10 mouse cellular contexts compared by ENCODE assay signal in the genomic region with DNA sequence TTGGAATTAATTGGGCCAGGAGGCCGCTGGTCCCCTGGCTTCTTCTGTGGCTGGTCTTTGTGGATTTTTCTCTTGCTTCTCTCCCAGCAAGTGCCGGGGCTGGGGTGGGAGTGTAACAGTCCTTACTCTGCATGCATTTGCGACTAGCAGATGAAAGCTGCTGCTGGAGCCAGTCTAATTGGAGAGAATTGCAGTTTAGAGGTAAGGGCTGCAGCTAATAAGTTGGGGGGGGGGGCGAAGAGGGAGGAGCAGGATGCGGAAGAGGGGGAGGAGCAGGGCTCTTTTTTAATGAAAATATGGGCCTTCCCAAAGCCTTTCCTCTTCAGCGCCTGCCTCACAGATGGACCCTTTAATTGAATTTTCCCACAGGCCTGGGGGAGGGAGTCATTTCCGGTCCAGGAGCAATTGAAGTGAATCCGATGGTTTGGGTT.
A peak's percentile ranks its signal among the peaks of the same experiment; 100 is the strongest.
DNase-seq lines count a peak whose midpoint lies in the region; ATAC-seq lines count a peak whose summit lies in the region.
"Had no signal": no experiment of that assay in that cellular context is flagged by ENCODE, and none has a peak within 500 bp of the region (broad histone marks: within the 10 kb centered on the region; RNA-seq: fewer than 3 reads in every experiment).

No protein-coding gene starts in this region.

- H3K27me3 ChIP-seq in kidney, embryonic 16.5 days (ENCODE audit: insufficient read depth, low read length), result no peaks in the 10 kb centered on the region
- no peaks in the 10 kb centered on the region for H3K27me3 ChIP-seq in embryonic facial prominence, embryonic 14.5 days (replicated peaks; ENCODE audit: control insufficient read depth, insufficient read depth, low read length)
- H3K27me3 ChIP-seq in hindbrain, embryonic 16.5 days (replicated peaks; ENCODE audit: control insufficient read depth, insufficient read depth, low read length), result no peaks in the 10 kb centered on the region
- no peaks in the 10 kb centered on the region for H3K27me3 ChIP-seq in neural tube, embryonic 13.5 days
- H3K27me3 ChIP-seq: embryonic facial prominence, embryonic 15.5 days had no signal

- peak; percentile 27; the same call in 1 of the 2 replicates for ATAC-seq in kidney, embryonic 16.5 days (ENCODE audit: low FRiP score, low TSS enrichment)
- ATAC-seq in embryonic facial prominence, embryonic 14.5 days (ENCODE audit: low read depth), result no peak
- peak; percentile 63; the same call in 1 of the 2 replicates for ATAC-seq in hindbrain, embryonic 16.5 days
- peak; percentile 73; the same call in 1 of the 2 replicates for ATAC-seq in neural tube, embryonic 13.5 days (ENCODE audit: low read depth)
- ATAC-seq in megakaryocyte, adult 5-6 weeks (ENCODE audit: poor library complexity, severe bottlenecking), result no peak

- H3K4me1 ChIP-seq in kidney, embryonic 16.5 days (ENCODE audit: insufficient read depth, low read length), result peaks cover 31% of the 10 kb centered on the region
- 0 out of 2 replicates have a peak, but pooled peaks cover 5% of the 10 kb centered on the region for H3K4me1 ChIP-seq in embryonic facial prominence, embryonic 14.5 days (ENCODE audit: control insufficient read depth, insufficient read depth, low read length)
- H3K4me1 ChIP-seq in hindbrain, embryonic 16.5 days (ENCODE audit: control insufficient read depth, insufficient read depth, low read depth, low read length), result 0 out of 2 replicates have a peak, but pooled peaks cover under 1% of the 10 kb centered on the region
- H3K4me1 ChIP-seq in neural tube, embryonic 13.5 days (replicated peaks), result peaks cover 17% of the 10 kb centered on the region

- DNase-seq in kidney, adult 11 months, result no peak
- DNase-seq in embryonic facial prominence, embryonic 14.5 days (ENCODE audit: low spot score), result peak; percentile 41
- no peak for DNase-seq in heart, adult 9 months (ENCODE audit: low spot score in 2 of 2)
- no peak for DNase-seq in B cell, adult 2 months

- no peak overlapping the region; the same call in 1 of the 2 replicates for H3K4me2 ChIP-seq in kidney, embryonic 16.5 days (replicated peaks; ENCODE audit: low read depth, low read length)
- H3K4me2 ChIP-seq in embryonic facial prominence, embryonic 14.5 days (ENCODE audit: low read depth, low read length), result no peak overlapping the region
- H3K4me2 ChIP-seq in hindbrain, embryonic 16.5 days (ENCODE audit: low read length), result no peak overlapping the region
- H3K4me2 ChIP-seq in neural tube, embryonic 13.5 days, result 0 out of 2 replicates have a peak overlapping the region, but pooled peaks have one; percentile 16
- H3K4me2 ChIP-seq: embryonic facial prominence, embryonic 15.5 days had no signal

- H3K27ac ChIP-seq in kidney, embryonic 16.5 days (ENCODE audit: low read length), result peak overlapping the region; percentile 48; the same call in 1 of the 2 replicates
- H3K27ac ChIP-seq in embryonic facial prominence, embryonic 14.5 days (replicated peaks; ENCODE audit: low read depth, low read length), result no peak overlapping the region
- no peak overlapping the region for H3K27ac ChIP-seq in hindbrain, embryonic 16.5 days (ENCODE audit: low read depth, low read length)
- peak overlapping the region; percentile 79 for H3K27ac ChIP-seq in neural tube, embryonic 13.5 days (replicated peaks)
- H3K27ac ChIP-seq: embryonic facial prominence, embryonic 15.5 days had no signal

- 13% methylated on average over 7 of the region's 8 CpGs for WGBS in kidney, embryonic 16.5 days
- WGBS in embryonic facial prominence, embryonic 14.5 days, result 20% methylated on average over 6 of the region's 8 CpGs
- 22% methylated on average over 6 of the region's 8 CpGs for WGBS in hindbrain, embryonic 16.5 days
- WGBS in neural tube, embryonic 13.5 days, result 14% methylated on average over 7 of the region's 8 CpGs

- H3K9ac ChIP-seq in kidney, embryonic 16.5 days (replicated peaks; ENCODE audit: low read length), result no peak overlapping the region
- H3K9ac ChIP-seq in embryonic facial prominence, embryonic 14.5 days (ENCODE audit: low read depth, low read length), result no peak overlapping the region
- H3K9ac ChIP-seq in hindbrain, embryonic 16.5 days (ENCODE audit: low read depth, low read length), result no peak overlapping the region; the same call in 1 of the 2 replicates
- no peak overlapping the region for H3K9ac ChIP-seq in neural tube, embryonic 13.5 days
- H3K9ac ChIP-seq: embryonic facial prominence, embryonic 15.5 days had no signal

- H3K9me3 ChIP-seq in kidney, embryonic 16.5 days (ENCODE audit: low read length), result no peaks in the 10 kb centered on the region
- no peaks in the 10 kb centered on the region for H3K9me3 ChIP-seq in embryonic facial prominence, embryonic 14.5 days (ENCODE audit: control insufficient read depth, low read length)
- no peaks in the 10 kb centered on the region for H3K9me3 ChIP-seq in hindbrain, embryonic 16.5 days (ENCODE audit: control insufficient read depth, low read length)
- H3K9me3 ChIP-seq in neural tube, embryonic 13.5 days, result no peaks in the 10 kb centered on the region
- H3K9me3 ChIP-seq: embryonic facial prominence, embryonic 15.5 days had no signal

- H3K36me3 ChIP-seq in kidney, embryonic 16.5 days (ENCODE audit: insufficient read depth, low read length), result no peaks in the 10 kb centered on the region
- H3K36me3 ChIP-seq in embryonic facial prominence, embryonic 14.5 days (ENCODE audit: control insufficient read depth, insufficient read depth, low read length), result no peaks in the 10 kb centered on the region
- no peaks in the 10 kb centered on the region for H3K36me3 ChIP-seq in hindbrain, embryonic 16.5 days (ENCODE audit: control insufficient read depth, insufficient read depth, low read length)
- no peaks in the 10 kb centered on the region for H3K36me3 ChIP-seq in neural tube, embryonic 13.5 days
- H3K36me3 ChIP-seq: embryonic facial prominence, embryonic 15.5 days had no signal

- no peak overlapping the region for H3K4me3 ChIP-seq in kidney, embryonic 16.5 days (ENCODE audit: low read length)
- H3K4me3 ChIP-seq in embryonic facial prominence, embryonic 14.5 days (ENCODE audit: low read depth, low read length), result no peak overlapping the region
- no peak overlapping the region for H3K4me3 ChIP-seq in hindbrain, embryonic 16.5 days (ENCODE audit: low read length)
- no peak overlapping the region for H3K4me3 ChIP-seq in neural tube, embryonic 13.5 days
- H3K4me3 ChIP-seq: embryonic facial prominence, embryonic 15.5 days; megakaryocyte, embryonic 14.5 days had no signal

Comparison
In these comparisons a context has a peak if more than half of its experiments do, and no peak if none do; other contexts are left out.
1. ATAC-seq: peak in kidney, embryonic 16.5 days (single experiment), hindbrain, embryonic 16.5 days (single experiment) and neural tube, embryonic 13.5 days (single experiment); none in embryonic facial prominence, embryonic 14.5 days (single experiment) and megakaryocyte, adult 5-6 weeks (single experiment).
2. H3K27ac ChIP-seq: peak in kidney, embryonic 16.5 days (single experiment) and neural tube, embryonic 13.5 days (single experiment); none in embryonic facial prominence, embryonic 14.5 days (single experiment) and hindbrain, embryonic 16.5 days (single experiment).